Mouse (Mus musculus) MEL (cell line): ENCODE measurements around the gene Kcnk10. TPM values are rescaled to one million over a fixed set of nuclear protein-coding genes. Genes with fewer than 3 reads are reported as not detected.

Experiments used
- DNase-seq: peaks from one replicate; pipeline ENCODE4 v3.0.0; 2011; ENCODE audit warnings: low read depth, low spot score
- H3K27ac ChIP-seq: 2 replicates; pipeline ENCODE4 v1.5.1; 2012; ENCODE audit warnings: low read depth, mild to moderate bottlenecking, control low read depth, low read length, moderate library complexity; ENCODE audit not compliant: control insufficient read depth
- H3K27me3 ChIP-seq, 2 experiments: fragments of 150-350 bp in 1 of 2; sonication (generic) in 1 of 2; 2 replicates each; pipeline ENCODE4 v1.6.1; 2012; ENCODE audit warnings: low read length in 2 of 2, mild to moderate bottlenecking in 2 of 2, improper control_type of control experiment in 1 of 2, moderate library complexity in 1 of 2; ENCODE audit not compliant: insufficient read depth in 2 of 2, control insufficient read depth in 1 of 2
- H3K36me3 ChIP-seq, 2 experiments: 2 replicates each; pipeline ENCODE4 v1.6.1; 2012 to 2014; ENCODE audit warnings: low read length in 2 of 2, improper control_type of control experiment in 1 of 2, inconsistent platforms in 1 of 2, mild to moderate bottlenecking in 1 of 2; ENCODE audit not compliant: insufficient read depth in 2 of 2, control insufficient read depth in 1 of 2
- H3K4me1 ChIP-seq, 2 experiments: fragments of 150-350 bp in 1 of 2; sonication (generic) in 1 of 2; 2 replicates each; pipeline ENCODE4 v1.6.1; 2012; ENCODE audit warnings: low read length in 2 of 2, improper control_type of control experiment in 1 of 2, mild to moderate bottlenecking in 1 of 2; ENCODE audit not compliant: insufficient read depth in 2 of 2, control insufficient read depth in 1 of 2
- H3K4me3 ChIP-seq, 2 experiments: fragments of 150-350 bp in 1 of 2; sonication (generic) in 1 of 2; 2 replicates each; pipeline ENCODE4 v1.5.1; 2012; ENCODE audit warnings: low read depth in 2 of 2, low read length in 2 of 2, mild to moderate bottlenecking in 2 of 2, moderate library complexity in 2 of 2, control low read depth in 1 of 2, improper control_type of control experiment in 1 of 2; ENCODE audit not compliant: control insufficient read depth in 1 of 2, insufficient read depth in 1 of 2
- H3K79me2 ChIP-seq: 2 replicates; pipeline ENCODE4 v1.6.1; 2012; ENCODE audit warnings: mild to moderate bottlenecking, low read length, moderate library complexity; ENCODE audit not compliant: control insufficient read depth, poor library complexity, insufficient read depth
- H3K9ac ChIP-seq: 2 replicates; pipeline ENCODE4 v1.6.1; 2012; ENCODE audit warnings: low read depth, mild to moderate bottlenecking, control low read depth, low read length, moderate library complexity; ENCODE audit not compliant: control insufficient read depth, poor library complexity, severe bottlenecking
- H3K9me3 ChIP-seq: fragments of 150-350 bp; sonication (generic); replicated peaks from 2 replicates; pipeline ENCODE4 v1.6.1; 2012; ENCODE audit warnings: mild to moderate bottlenecking, low read length, improper control_type of control experiment, moderate library complexity; ENCODE audit not compliant: insufficient read depth
- CHD1 ChIP-seq: IDR thresholded peaks from 2 replicates; pipeline ENCODE4 v1.6.1; 2012; ENCODE audit warnings: low read depth, mild to moderate bottlenecking, inconsistent platforms, low read length, improper control_type of control experiment
- CHD2 ChIP-seq: IDR thresholded peaks from 2 replicates; pipeline ENCODE4 v1.6.1; 2011; ENCODE audit warnings: low read length, improper control_type of control experiment
- ELF1 ChIP-seq: IDR thresholded peaks from 2 replicates; pipeline ENCODE4 v1.6.1; 2014; ENCODE audit warnings: low read depth, mild to moderate bottlenecking, inconsistent platforms, low read length, improper control_type of control experiment, moderate library complexity
- EP300 ChIP-seq, 2 experiments: IDR thresholded peaks; 2 replicates each; pipeline ENCODE4 v1.6.1; 2011; ENCODE audit warnings: improper control_type of control experiment in 2 of 2, low read length in 2 of 2, low read depth in 1 of 2, mild to moderate bottlenecking in 1 of 2
- JUND ChIP-seq: IDR thresholded peaks from 2 replicates; pipeline ENCODE4 v1.6.1; 2011; ENCODE audit warnings: low read depth, mild to moderate bottlenecking, improper control_type of control experiment, low read length
- KAT2A ChIP-seq: conservative IDR thresholded peaks from 2 replicates; pipeline ENCODE4 v1.6.1; 2012; ENCODE audit warnings: low read depth, low read length, improper control_type of control experiment, inconsistent platforms
- MAZ ChIP-seq: IDR thresholded peaks from 2 replicates; pipeline ENCODE4 v1.6.1; 2012; ENCODE audit warnings: low read depth, mild to moderate bottlenecking, inconsistent platforms, low read length, improper control_type of control experiment
- MEF2A ChIP-seq: IDR thresholded peaks from 2 replicates; pipeline ENCODE4 v1.6.1; 2014; ENCODE audit warnings: low read depth, mild to moderate bottlenecking, inconsistent platforms, low read length, improper control_type of control experiment; ENCODE audit not compliant: poor library complexity, insufficient replicate concordance, severe bottlenecking; ENCODE audit errors: extremely low read depth
- MXI1 ChIP-seq: IDR thresholded peaks from 2 replicates; pipeline ENCODE4 v1.6.1; 2011; ENCODE audit warnings: mild to moderate bottlenecking, low read depth, low read length, improper control_type of control experiment
- MYB ChIP-seq: IDR thresholded peaks from 2 replicates; pipeline ENCODE4 v1.6.1; 2011; ENCODE audit warnings: mild to moderate bottlenecking, low read depth, low read length, improper control_type of control experiment
- NRF1 ChIP-seq: IDR thresholded peaks from 2 replicates; pipeline ENCODE4 v1.6.1; 2014; ENCODE audit warnings: low read depth, mild to moderate bottlenecking, inconsistent platforms, low read length, improper control_type of control experiment, moderate library complexity; ENCODE audit not compliant: poor library complexity, insufficient read depth, severe bottlenecking
- POLR2A ChIP-seq, 2 experiments: IDR thresholded peaks; 2 replicates each; pipeline ENCODE4 v1.6.1; 2011 to 2012; ENCODE audit warnings: low read length in 2 of 2, mild to moderate bottlenecking in 2 of 2, control low read depth in 1 of 2, improper control_type of control experiment in 1 of 2, low read depth in 1 of 2, moderate library complexity in 1 of 2; ENCODE audit not compliant: control insufficient read depth in 1 of 2, insufficient read depth in 1 of 2, poor library complexity in 1 of 2
- RAD21 ChIP-seq: IDR thresholded peaks from 2 replicates; pipeline ENCODE4 v1.6.1; 2011; ENCODE audit warnings: mild to moderate bottlenecking, low read depth, low read length, improper control_type of control experiment
- RCOR1 ChIP-seq: IDR thresholded peaks from 2 replicates; pipeline ENCODE4 v1.6.1; 2012; ENCODE audit warnings: low read depth, mild to moderate bottlenecking, inconsistent platforms, low read length, improper control_type of control experiment
- SIN3A ChIP-seq: IDR thresholded peaks from 2 replicates; pipeline ENCODE4 v1.6.1; 2012; ENCODE audit warnings: low read length, improper control_type of control experiment, inconsistent platforms
- SMC3 ChIP-seq: IDR thresholded peaks from 2 replicates; pipeline ENCODE4 v1.6.1; 2011; ENCODE audit warnings: low read depth, low read length, improper control_type of control experiment
- USF1 ChIP-seq: IDR thresholded peaks from 2 replicates; pipeline ENCODE4 v1.6.1; 2014; ENCODE audit warnings: low read depth, mild to moderate bottlenecking, inconsistent platforms, low read length, improper control_type of control experiment, moderate library complexity
- ZC3H11A ChIP-seq: IDR thresholded peaks from 2 replicates; pipeline ENCODE4 v1.6.1; 2012; ENCODE audit warnings: low read depth, mild to moderate bottlenecking, inconsistent platforms, low read length, improper control_type of control experiment
- ZKSCAN1 ChIP-seq: IDR thresholded peaks from 2 replicates; pipeline ENCODE4 v1.6.1; 2012; ENCODE audit warnings: low read depth, mild to moderate bottlenecking, inconsistent platforms, low read length, improper control_type of control experiment, moderate library complexity
- ZNF384 ChIP-seq: IDR thresholded peaks from 2 replicates; pipeline ENCODE4 v1.6.1; 2012; ENCODE audit warnings: low read depth, mild to moderate bottlenecking, inconsistent platforms, low read length, improper control_type of control experiment
- polyA plus RNA-seq, 2 experiments: library from polyadenylated mRNA; stranded (reverse) in 1 of 2; unstranded in 1 of 2; fragments of >175 nt in 1 of 2; fragments of >200 nt in 1 of 2; gene quantifications; 2 replicates each; pipeline versions ENCODE4 v1.2.1 to v1.2.4; 2012; ENCODE audit warnings: low replicate concordance in 2 of 2, low read depth in 1 of 2; ENCODE audit not compliant: insufficient read length in 2 of 2, insufficient read depth in 1 of 2, missing spikeins in 1 of 2
- total RNA-seq: library from RNA; depleted of rRNA; stranded (reverse); fragments of 300-350 nt; gene quantifications from 2 replicates; pipeline ENCODE4 v1.2.3, GENCODE M21; 2012

The Kcnk10 gene
- total and polyA plus RNA-seq, 3 experiments: not detected

GRCm38 (mm10) chr12:98406598-98406997 is 171.5 kb downstream of the Kcnk10 start:
- Histone ChIP-seq H3K79me2 (no peaks in the 10 kb centered on the region), H3K36me3 (no peaks in the 10 kb centered on the region), H3K4me1 (no peaks in the 10 kb centered on the region), H3K27ac (no peak overlapping the region), H3K4me3 (no peak overlapping the region), H3K9me3 (no peaks in the 10 kb centered on the region), H3K27me3 (no peaks in the 10 kb centered on the region), H3K9ac (no peak overlapping the region)
- no peak for DNase-seq
- TF ChIP-seq EP300 (IDR thresholded peaks at IDR 0.05; ENCODE audit: low read depth in 1 of 2, low read length in 2 of 2) (no peak), RCOR1 (no peak), RAD21 (no peak), SIN3A (no peak), SMC3 (no peak), ZNF384 (no peak), CHD1 (no peak), USF1 (no peak), ZC3H11A (no peak), POLR2A (IDR thresholded peaks at IDR 0.05; ENCODE audit: control insufficient read depth in 1 of 2, insufficient read depth in 1 of 2, low read depth in 1 of 2, low read length in 2 of 2, poor library complexity in 1 of 2) (no peak), JUND (no peak), ELF1 (no peak), CHD2 (no peak), MAZ (no peak)
- TF ChIP-seq, all 39 proteins: peak for 0

- H3K9ac ChIP-seq: no peak overlapping the region
- H3K27me3 ChIP-seq: no peaks in the 10 kb centered on the region
- no peak for DNase-seq
- H3K4me1 ChIP-seq: no peaks in the 10 kb centered on the region
- no peaks in the 10 kb centered on the region for H3K36me3 ChIP-seq
- H3K4me3 ChIP-seq: no peak overlapping the region
- no peak for TF ChIP-seq USF1
- TF ChIP-seq ZC3H11A: no peak
- TF ChIP-seq EP300 (IDR thresholded peaks at IDR 0.05; ENCODE audit: low read depth in 1 of 2, low read length in 2 of 2): no peak
- TF ChIP-seq SMC3: no peak
- no peak for TF ChIP-seq RCOR1
- TF ChIP-seq KAT2A: no peak
- no peak for TF ChIP-seq RAD21
- TF ChIP-seq MEF2A: no peak
- TF ChIP-seq NRF1: no peak
- TF ChIP-seq CHD2: no peak
- no peak for TF ChIP-seq ZKSCAN1
- no peak for TF ChIP-seq MXI1
- no peak for TF ChIP-seq MYB
- H3K79me2 ChIP-seq: no peaks in the 10 kb centered on the region
- H3K27ac ChIP-seq: no peak overlapping the region
- H3K9me3 ChIP-seq: no peaks in the 10 kb centered on the region
Observed at GRCm38 (mm10) chr12:98406076-98406475, 172.0 kb downstream of the Kcnk10 start.
